Mouse (Mus musculus): Measurements from ENCODE around the gene Rbpjl.
A peak's percentile ranks its signal among the peaks of the same experiment; 100 is the strongest.

Rbpjl gene

DNA sequence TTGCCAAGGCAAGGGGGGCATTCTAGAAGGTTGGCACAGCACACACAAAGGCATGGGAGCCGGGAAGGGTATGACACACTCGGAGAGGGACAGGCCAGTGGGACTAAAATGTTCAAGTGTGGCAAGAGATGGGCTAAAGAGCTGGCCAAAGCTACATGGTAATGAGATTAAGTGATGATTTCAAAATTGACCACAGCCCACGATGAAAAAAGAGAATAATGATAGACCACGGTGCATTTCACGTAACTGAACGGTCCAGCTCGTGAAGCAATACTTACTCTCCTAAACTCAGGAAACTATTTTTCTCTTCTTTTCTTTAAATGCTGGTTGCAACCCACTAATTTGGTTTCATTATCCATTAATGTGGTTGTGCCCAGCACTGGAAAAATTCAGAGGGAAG is 6.9 kb upstream of the Rbpjl start:
- DNase-seq, result no peak

DNA sequence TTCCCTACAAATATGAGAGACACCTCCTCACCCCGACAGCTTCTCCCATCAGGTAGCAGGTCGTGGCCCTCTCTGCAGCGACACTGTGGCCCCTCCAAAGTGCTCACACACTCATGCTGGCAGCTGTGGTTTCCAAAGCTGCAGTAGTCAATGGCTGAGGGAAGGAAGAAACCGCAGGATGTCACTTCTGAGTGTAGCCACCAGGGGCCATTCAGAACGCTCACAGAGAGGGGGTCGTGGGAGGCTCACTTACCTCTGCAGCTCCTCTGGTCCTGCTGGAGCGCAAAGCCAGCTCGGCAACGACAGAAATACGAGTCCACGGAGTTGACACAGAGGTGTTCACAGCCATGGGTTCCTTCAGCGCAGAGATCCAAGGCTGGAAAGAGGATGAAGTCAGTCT is 6.0 kb upstream of the Rbpjl start:
- DNase-seq, result no peak

DNA sequence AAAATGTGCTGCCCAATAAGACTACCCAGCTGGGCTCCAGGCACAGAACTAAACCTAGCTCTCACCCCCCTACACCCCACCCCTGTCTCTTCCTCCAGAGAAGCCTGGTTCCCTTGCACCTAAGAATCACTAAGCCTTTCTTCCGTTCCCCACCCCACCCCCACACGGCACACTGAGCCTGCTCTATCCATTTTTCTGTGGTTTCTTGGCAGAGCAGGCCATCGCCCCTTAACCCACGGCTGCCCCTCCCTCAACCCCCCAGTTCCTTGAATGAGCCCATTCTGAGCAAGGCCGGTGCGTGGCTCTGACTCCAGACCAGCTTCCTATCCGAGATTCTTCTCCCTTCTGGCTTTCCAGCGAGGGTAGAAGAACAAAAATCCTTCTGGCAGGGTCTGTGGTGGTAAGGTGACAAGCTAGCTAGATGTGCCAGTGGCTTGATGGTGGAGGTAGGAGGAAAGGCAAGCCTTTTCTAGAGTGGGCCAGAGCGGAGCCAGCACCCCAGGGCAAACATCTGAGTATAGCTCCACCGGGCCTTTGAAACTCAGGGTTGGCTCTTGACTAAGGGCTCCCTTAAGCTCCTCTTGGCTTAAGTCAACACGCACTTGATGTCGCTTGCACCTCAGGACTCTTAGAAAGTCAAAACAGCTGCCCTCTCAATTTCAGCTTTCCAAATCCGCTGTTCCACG is 598 bp downstream of the Rbpjl start:
- DNase-seq, result peak; percentile 39 to 60

DNA sequence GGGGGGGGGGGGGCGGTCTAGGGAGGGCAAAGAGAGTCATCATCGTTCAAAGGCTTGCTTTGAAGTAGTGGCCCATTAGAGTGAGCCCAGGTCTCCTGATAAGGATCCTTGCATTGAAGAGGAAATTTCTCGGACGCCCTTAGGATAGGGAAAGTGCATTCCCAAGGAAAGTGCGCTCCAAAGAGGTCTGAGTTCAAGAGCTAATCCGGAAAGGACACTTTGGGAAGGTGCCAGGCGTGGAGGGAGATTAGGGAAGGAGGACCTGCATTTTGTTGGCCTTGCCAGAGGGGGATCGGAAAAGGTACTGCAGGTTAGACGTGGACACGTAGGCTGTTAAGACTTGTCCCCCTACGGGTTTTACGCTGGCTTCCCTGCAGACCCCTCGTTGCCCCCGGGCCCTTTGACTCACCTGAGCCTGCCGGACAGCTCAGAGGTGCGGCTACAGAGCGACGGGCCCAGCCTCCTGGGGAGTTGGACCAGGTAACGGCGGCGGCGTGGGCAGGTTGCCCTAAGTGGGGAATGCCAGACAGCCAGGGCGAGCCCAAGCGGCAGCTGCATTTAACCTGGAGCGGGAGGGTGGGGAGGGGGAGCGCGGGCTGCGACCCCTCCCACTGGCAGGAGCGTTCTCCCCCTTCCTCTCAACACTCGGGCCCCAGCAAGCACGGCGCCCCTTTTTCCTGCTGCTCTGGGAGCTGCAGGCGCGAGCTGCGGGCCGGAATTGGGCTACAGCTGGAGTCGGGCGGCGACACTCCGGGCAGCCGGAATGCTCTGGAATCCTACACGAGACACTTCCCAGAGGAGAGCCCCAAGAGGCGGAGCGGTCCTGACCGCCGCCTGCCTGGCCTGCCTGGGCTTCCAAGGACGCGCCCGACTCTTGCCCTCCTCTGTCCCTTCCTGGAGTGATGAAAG is 1.4 kb downstream of the Rbpjl start:
- peak in 1 of 2 experiments; percentile 25 for DNase-seq

DNA sequence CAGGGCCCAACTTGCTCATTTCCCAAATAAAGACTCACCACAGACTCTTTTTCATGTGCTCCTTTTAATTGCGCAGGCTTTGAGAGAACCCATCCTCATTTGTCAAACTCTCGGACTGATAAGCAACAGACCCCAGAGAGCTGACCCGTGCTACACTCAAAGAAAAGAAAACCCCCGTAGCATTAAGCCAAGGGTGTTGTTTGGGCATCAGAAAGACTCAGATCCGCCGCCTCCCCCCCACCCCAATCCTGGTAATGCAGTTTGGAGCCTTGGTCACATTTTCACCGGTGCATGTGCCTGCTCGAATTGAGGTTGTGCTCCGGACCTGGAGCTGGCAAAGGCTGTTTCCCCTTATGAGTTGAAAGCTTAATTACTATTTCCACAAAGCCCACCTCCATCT is 2.1 kb downstream of the Rbpjl start, which contains the start of gene Matn4:
Matn4 (minus strand) TSS at position 101 of the 400 bp plus-strand sequence.
- DNase-seq, result no peak

DNA sequence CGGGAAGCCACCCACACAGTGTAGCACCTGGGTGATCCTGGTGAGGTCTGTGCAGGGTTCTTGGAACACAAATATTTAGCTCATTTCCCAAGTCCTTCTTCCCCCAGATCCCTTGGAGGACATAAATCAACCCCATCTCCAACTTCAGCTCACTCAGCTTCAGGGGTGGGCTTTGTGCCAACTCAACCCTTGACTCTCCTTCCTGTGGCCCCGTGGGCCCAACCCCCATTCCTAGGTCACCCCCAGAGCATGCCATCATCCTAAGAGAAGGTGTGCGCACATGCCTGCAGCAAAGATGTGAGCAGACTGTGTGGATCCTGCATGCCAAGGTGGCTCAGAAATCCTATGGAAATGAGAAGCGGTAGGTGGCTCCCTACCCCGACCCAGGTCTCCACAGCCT is 2.6 kb downstream of the Rbpjl start:
- DNase-seq, result no peak

DNA sequence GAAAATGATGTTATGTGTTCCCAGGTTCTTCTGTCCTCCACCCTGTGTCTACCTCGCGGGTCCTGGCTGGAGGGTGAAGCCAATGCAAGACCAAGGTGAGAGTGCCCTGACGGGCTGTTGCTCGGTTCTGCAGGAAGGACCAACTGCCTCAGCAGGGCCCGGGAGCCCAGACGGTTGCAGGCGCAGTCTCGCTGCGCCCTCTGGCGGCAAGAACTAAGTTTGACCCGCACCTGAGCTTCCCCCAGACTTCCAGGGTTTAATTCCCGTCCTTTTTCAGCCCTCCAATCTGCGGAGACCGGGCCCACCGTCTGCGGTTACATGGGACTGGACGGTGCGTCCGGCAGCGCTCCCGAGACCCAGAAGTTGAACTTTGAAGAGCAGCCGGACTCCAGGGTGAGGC is 4.8 kb downstream of the Rbpjl start:
- peak; percentile 85 to 87 for DNase-seq

DNA sequence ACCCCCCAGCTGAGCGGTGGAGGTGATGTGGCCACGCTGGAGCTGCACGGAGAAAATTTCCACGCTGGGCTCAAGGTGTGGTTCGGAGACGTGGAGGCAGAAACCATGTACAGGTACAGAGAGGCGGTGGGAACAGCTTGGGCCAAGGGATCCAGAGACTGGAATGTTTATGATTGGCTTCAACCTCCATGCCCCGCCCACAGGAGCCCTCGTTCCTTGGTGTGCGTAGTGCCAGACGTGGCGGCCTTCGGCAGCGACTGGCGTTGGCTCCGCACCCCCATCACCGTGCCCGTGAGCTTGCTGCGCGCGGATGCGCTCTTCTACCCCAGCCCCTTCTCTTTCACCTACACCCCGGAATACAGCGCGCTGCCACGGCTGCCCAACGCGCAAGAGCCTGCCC is 11.2 kb downstream of the Rbpjl start:
- no peak for DNase-seq

DNA sequence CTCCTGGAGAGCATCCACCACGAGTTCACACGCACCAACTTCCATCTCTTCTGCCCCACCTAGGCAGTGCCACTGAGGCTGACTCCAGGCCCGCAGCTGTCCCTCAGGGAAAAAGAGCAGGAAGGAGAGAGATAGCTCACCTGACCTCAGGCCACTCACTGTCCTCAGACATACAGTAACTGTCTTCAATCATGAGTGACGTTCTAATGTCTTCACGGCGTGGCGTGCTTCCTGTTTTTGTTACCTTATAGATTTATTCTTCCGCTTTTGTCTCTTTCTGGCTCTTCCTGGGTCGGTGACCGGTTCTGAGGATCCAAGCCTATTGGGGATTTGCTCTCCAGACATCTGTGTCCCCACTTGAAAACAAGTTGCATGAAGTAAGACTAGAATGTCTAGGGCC is 11.6 kb downstream of the Rbpjl start:
- DNase-seq, result no peak

DNA sequence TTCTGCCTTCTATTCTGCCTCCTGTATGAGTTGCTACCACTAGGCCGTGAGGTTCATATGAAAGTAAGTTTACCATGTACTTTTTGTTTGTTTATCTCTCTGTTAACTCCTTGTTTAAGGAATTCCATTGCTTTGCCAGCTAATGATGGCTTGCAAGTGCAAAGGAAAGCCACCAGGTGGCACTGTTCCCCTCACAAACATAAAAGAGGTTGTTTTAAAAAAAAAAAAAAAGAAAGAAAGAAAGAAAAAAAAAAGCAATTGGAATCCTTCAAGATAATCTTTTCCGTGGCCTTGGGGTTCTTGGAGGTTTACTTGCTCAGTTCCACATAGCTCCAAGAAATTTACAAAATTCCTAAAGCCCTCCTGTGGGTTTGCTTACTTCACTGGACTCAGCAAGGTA is 14.3 kb downstream of the Rbpjl start:
- peak; percentile 59 to 63 for DNase-seq

DNA sequence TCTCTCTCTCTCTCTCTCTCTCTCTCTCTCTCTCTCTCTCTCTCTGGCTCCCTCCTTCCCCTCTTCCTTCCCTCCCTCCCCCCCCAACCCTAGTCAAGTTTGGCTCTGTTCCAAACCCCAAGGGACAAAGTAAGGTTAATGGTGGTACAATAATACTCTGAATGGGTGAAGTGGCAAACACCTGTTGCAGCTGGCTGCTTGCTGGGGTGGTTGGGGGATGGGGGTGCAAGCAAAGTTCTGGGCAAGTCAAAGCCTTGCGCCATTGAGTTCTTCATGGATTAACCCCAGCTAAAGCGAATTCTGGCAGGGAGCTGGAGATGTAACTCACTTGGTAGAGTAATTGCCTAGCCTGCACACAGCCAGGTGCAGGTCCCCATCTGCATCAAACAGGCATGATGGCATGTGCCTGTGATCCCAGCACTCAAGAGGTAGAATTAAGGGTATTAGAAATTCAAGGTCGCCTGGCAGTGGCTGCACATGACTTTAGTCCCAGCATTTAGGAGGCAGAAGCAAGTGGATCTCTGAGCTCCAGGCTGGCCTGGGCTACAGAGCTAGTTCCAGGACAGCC is 15.5 kb downstream of the Rbpjl start:
- no peak for DNase-seq

DNA sequence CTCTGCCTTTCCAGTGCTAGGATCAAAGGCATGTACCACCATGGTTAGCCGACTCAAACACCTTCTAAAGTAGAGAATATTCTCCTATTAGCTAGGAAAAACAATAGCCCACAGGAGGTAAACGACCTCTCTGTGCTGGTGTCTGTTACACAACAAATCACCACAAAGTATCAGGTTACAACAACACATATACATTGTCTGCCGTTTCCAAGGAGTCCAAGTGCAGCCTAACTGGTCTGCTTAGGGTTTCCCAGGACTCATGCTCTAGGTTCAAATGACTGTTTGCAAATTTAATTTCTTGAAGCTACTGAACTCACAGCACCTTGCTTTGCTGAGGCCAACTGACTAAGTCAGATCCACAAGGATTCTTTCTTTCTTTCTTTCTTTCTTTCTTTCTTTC is 16.5 kb downstream of the Rbpjl start:
- DNase-seq, result no peak

DNA sequence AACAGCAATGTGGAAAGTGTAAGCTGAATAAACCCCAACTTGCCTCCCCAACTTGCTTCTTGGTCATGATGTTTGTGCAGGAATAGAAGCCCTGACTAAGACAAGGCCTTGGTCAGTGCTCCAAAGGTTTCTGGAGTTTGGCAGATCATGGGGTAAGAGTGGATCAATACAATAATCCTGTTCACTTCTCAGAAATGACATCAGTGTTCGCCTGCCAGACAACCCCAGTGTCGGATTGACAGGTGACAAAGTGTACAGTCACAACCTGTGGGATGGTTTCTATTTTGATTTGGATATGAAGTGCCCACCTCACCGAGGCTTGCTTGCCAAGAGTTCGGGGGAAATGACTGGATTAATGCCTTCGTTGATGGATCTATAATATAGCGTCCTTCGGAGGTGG is 18.4 kb downstream of the Rbpjl start:
- no peak for DNase-seq

DNA sequence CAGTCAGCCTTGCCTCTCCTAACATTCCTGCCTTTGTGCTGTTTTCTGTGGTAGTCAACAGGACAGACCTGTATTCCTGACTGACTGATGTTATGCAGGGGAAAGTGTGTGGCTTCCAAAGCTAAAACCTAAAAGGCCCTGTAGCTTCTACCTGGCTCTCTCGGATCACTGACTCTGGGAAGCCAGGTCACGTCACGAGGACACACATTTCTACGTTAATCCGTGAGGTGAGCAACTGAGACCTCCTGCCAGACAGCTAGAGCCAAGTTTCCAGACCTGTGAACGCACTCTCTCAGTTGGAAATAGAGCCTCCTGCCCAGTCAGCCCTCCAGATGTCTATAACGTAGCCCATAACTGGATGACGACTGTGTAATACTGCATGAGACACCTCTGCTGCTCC is 19.0 kb downstream of the Rbpjl start:
- DNase-seq, result no peak

DNA sequence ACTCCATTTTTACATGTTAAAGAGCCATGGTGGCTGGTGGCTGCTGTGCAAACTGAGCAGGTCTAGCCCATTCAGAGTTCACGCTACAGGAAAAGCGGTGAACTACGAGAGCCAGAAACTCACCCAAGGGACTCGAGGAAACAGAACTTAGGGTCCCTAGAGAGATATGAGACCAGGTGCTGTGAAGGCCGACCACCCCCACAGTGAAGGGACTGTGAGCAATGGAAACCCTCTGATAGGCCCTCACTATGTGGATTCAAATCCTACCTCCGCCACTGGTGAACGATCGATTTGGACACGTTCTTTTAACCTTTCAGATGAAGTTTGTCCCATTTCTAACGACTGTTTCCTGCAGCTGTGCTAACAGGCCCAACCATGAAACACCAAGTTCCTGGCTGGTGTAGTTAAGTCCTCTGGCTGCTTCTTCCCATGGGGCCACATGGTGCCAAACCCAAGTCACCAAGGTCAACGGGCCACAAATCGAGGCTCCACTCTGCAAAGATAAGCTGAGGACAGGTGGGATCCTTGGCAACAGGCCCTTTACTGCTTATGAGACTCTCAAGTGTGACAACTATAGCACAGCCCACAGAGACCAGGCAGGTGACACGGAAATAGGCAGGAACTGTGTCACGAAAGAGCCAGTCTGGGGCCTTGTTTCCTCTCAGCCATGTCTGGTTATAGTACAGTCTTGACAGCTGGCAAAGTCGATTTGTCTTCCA is 19.9 kb downstream of the Rbpjl start:
- DNase-seq, result no peak

DNA sequence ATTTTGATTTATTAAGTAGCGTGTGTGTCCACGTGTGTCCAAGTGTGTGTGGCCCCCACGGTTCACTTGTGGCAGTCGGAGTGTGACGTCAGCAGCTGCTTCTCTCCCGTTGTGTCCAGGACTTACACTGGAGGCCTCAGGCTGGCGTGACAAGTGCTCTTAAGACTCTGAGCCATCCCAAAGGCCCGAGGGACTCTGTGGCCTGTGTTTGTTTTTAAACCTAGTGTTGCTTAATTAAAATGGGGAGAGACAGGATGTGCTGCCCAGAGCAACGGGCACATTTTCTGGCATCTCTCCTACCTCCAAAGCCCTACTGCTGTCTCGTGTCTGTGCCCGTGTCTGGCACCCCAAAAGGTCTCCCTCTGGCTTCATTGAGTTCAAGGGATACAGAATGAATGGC is 20.5 kb downstream of the Rbpjl start:
- no peak for DNase-seq

DNA sequence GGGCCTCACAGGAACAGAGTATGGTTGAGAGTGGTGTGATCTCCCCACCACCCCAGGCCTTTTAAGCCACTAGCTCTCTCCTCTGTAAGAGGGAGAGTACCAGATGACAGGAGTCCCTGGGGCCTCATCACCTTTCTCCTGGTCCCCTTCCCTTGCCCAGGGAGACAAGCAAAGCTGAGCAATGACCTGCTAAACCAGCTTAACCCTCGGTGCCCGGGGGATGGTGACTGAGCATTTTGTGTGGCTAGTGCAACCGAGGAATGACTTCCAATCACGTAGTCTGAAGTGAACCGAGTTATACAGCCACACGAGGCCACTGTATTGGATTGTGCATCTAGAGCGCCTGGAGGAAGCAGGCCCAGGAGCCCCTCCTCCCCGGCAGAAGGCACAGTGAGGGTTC is 21.5 kb downstream of the Rbpjl start:
- DNase-seq, result no peak

DNA sequence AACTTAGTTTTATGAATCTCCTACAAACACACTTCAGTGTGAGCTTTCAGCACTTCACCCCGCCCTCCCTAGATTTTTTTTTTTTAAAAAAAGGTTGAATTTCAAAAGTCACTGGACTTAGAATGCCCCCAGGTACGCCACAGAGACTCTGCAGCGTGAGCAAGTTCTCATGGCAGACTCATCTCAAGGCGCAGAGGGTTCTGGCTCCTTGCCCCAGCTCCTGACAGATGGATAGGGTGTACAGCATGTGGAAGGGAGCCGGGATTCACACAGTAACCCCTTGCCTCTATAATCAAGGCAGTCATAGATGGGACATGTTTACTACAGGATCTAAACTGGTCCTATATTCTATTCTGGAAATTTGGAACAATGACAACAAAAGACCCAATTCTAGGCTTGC is 22.5 kb downstream of the Rbpjl start:
- peak; percentile 73 to 83 for DNase-seq

DNA sequence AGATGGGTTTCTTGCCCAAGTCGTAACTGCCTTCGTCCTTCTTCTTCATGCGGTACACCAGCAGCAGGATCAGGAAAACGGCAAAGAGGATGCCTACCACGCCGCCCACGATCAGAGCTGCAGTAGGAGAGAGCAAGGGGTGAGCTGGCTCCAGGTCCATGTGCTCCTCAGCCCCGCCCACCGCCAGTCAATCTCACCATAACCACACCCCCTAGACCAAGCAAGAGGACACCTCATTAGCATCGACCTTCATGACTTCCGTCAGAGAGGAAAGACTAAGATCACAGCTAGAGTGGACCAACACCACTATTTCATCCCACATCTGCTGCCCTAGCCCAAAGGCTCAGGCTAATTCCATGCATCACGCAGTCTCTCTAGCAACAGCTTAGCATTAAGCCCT is 23.2 kb downstream of the Rbpjl start:
- DNase-seq, result no peak

DNA sequence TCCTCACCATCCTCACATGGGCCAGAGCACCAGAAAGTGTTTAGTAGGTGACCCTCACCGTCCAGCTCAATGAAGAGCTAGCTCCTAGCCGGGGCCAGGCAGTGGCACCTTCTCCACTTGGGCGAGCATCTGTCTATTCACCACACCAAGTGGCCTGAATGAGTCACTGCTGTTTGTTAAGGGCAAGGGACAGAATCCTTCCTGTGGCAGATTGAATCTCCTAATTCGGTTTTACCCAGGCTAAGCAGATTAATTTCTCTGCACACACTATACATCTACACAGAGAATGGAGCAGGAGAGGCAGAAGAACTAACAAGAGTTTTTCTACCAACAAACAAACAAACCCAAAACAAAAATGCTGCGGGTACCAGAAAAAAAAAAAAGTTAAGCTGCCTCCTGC is 24.0 kb downstream of the Rbpjl start:
- DNase-seq, result no peak

DNA sequence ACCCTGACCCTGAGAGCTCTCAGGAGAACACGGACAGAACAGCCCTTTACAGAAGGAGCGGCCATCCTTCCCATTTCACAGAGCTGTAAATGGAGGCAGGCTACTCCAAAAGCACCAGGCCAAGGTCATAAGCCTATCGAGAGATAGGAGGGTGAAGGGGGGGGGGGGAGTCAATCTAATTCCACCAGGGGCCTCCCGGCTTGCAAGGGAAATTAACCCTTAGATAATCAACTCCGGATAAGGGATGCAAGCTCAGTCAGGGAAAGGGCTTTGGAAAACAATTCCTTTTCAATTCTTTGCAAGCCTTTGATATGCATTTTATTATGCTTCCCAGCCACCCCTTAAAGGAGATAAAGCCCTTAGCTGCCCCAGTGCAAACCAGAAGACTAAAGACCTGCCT is 25.5 kb downstream of the Rbpjl start:
- no peak for DNase-seq

DNA sequence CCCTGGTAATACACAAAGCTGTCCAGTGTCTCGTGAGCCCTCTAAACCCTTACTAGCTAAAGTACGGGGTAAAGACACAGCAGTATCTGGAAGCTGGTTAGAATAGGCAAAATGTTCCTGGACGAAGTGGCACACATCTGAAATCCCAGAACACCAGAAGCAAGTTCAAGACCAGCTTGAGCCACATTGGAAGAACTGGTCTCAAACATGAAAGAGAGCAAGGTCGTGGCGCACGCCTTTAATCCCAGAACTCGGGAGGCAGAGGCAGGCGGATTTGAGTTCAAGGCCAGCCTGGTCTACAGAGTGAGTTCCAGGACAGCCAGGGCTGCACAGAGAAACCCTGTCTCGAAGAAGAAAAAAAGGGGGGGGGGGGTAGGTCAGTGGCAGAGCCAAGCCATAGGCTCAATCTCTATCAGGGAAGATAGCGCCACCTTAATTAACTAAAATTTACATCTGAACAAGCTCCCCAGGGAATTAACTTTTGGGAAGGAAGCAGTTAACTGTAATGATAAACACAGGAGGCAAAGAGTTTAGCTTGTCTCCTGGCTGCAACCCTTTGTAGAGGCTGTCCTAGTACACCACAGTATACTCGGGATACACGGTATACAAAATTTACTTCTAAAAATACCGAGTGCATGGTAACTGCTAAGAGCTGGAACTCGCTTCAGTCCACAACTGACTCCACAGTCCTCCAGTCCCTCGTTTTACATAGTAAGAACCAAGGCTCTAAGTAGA is 27.1 kb downstream of the Rbpjl start:
- DNase-seq, result no peak

DNA sequence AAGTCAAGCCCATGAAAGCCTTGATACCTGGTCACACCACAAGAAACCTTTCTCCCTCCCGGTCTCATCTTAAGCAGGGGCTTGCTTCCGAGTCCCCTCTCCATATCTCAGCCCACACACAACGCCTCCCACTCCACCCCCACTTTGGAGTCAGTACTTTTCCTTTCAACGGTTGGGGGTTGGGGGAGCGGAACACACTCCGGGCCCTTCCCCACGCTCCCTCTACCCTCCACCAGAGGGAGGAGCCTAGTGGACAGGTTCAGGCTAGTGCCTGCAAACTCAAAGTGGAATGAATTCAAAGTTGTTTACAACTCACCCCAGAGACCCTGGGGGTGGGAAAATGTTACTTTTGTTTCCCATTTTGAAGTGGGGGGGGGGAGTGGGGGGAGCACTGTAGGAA is 27.8 kb downstream of the Rbpjl start:
- DNase-seq, result no peak
